Mouse (Mus musculus): ENCODE data around the gene Gsg1l.

Gene Gsg1l

DNA sequence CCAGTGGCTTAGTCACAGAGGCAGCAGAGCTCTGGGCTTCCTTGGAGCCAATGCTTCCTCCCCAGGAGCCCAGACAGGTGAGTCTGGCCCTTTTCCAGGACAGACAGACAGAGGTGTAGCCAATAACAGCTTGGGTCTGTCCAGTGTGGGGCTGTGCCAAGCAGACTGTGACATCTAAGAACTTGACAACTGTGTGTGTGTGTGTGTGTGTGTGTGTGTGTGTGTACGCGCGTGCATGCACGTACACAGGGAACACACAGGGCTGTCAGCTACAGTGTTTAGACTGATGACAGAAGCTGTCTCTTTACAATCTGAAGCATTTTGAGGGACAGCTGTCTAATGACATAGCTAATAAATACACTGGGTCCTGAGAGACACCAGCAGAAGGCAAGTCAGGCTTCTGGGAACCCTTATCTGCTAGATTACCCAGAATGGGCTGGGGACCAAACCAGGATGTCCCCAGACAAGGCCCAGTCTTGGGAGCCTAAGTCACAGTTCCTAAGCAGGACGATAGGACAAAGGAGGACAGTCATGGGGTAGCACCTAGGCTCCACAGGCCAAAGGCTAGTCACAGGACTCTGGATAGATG lies 42.9 kb downstream of the Gsg1l start:
- in situ Hi-C loops (cut with MboI; ENCODE audit: low pct_unique_long_range_greater_than_20kb in 1 of 2, low sequenced_read_pairs in 2 of 2, unreplicated experiment in 1 of 2), result no loop called here

DNA sequence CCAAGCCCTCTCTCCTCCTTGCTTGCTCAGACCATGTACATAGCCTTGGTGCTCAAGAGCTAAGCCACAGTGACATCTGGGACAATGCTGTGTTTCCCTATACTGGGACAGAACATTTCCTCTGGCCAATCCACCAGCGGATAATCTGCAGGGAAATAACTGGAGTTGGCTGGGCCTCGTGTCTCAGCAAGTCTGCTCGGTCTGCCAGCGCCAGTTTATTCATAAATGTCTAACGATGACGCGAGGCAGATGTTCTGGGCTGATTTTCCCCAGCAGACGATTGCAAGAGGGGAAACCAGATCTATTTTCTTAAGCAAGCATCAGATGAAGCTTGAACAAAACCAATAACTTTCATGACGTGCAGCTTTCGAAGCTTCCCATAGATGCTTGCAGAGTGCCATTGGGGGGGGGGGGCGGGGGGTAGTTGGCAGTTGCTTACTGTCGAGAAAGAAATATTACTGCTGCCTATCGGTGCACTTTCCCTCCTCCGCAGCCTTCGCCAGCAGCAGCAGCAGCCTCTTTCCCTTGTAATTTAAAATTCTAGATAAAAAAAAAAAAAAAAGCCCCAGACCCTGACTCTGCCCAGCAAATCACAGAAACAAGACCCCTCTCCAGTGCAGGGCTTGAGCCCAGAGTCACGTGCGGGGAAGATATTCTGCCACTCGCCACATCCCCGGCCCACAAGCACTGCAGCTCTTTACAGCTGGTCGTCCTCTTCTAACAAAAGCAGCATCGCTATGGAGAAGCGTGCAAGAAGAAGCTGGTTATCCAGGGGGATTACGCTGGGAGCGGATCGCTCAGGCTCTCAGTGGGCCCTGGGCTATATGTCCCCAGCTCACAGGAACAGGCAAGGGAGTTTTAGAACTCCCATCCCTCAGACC lies 43.6 kb downstream of the Gsg1l start:
- in situ Hi-C loops (cut with MboI; ENCODE audit: low pct_unique_long_range_greater_than_20kb in 1 of 2, low sequenced_read_pairs in 2 of 2, unreplicated experiment in 1 of 2), result no loop called here

DNA sequence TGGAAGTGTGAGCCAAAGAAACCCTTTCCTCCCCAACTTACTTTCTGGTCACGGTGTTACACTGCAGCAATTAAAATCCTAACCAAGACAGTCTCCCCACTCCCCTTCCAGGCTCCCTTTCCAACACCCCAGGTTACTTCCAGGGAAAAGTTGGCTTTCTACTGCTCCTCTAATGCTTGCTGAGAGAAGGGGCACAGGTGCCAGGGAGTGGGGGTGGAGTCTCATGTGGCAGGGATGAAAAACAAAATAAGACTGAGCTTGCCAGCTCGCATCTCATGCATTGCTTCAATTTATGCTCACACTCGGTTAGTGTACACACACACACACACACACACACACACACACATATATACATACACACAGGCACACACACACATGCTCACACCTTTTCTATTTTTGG lies 46.9 kb downstream of the Gsg1l start:
- in situ Hi-C loops (cut with MboI; ENCODE audit: low pct_unique_long_range_greater_than_20kb in 1 of 2, low sequenced_read_pairs in 2 of 2, unreplicated experiment in 1 of 2), result no loop called here

DNA sequence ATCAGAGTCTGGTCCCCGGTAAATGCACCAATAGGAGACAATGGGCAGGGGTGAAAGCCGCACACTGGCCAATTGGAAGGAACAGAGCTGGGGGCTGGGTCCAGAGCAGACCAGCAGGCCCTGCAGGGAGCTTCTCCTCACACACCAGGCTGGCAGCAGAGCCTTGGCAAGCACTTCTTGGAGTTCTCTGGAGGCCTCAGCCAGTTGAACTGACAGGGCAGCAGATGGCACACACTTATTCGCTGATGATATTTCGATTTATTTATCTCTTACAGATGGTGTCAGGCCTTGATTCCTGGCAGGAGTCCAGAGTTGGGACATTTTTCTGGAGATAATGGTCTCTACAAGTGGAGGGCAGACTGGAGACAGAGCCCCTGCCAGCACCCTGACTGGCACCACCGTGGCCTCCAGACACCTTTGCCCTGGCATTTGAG lies 49.4 kb downstream of the Gsg1l start:
- in situ Hi-C loops (cut with MboI; ENCODE audit: low pct_unique_long_range_greater_than_20kb in 1 of 2, low sequenced_read_pairs in 2 of 2, unreplicated experiment in 1 of 2), result no loop called here

DNA sequence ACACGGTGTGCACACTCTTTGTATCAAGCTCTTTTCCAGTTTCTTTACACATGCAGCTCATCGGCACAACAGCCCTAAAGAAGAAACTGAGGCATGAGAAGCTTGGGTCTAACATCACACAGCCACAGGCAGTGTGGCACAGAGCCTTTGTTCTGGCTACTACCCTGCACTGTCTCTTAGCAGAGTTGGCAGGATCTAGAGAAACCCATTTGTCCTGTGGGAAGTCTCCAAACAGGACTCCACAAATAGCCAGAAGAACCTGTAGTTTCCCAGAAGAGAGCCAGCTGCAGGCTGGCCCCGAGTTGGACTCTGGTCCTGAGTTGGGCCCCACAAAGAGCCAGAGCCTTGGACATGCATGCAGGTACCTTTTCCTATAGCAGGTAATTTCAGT lies 49.9 kb downstream of the Gsg1l start:
- in situ Hi-C loops (cut with MboI; ENCODE audit: low pct_unique_long_range_greater_than_20kb in 1 of 2, low sequenced_read_pairs in 2 of 2, unreplicated experiment in 1 of 2), result no loop called here

DNA sequence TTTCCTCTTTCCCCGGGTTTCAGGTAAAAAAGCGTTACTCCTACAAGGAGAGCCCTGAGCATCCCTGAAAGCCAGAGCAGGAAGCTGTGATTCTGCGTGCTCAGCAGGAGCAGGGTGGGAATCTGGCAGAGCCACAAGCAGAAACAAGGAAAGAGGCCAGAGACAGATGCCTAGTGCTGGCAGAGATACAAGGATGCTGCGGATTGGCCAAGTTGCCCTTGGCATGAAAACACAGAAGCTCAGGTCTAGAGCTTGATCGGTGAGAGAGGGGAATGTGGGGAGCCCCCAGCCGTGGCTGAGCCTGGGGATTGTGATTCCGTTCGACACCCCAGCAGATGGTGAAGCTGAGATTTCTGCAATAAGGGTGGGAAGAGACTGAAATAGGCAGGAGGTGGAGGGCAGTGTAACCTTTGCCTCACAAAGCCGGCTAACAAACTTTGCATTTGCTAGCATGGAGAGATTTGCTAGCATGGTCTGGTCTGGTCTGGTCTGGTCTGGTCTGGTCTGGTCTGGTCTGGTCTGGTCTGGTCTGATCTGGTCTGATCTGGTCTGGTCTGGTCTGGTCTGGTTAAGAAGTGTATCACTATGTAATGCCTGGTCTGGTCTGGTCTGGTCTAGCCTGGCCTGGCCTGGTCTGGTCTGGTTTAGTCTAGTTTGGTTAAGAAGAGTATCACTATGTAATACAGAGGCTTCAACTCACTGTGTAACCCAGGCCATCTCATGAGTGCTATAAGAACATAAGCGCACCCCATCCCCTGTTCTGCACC lies 50.4 kb downstream of the Gsg1l start:
- in situ Hi-C loops (cut with MboI; ENCODE audit: low pct_unique_long_range_greater_than_20kb in 1 of 2, low sequenced_read_pairs in 2 of 2, unreplicated experiment in 1 of 2), result no loop called here

DNA sequence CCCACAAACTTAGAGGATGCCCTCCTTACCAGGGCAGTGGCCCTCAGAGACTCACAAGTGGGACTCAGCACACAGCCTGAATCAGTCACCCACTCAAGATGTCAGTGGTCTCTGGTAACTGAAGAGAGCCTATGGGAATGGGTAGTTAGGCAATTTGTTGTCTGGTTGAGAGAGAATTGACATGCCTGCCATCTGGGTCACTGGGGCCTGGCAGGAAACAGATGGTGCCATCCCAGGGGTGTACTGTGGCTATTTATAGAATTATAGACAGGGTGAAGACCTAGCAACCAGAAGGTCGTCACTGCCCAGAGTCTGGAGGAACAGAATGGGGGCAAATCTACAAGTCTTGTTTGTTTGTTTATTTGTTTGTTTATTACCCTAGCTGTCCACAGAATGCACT lies 54.8 kb downstream of the Gsg1l start:
- in situ Hi-C loops (cut with MboI; ENCODE audit: low pct_unique_long_range_greater_than_20kb in 1 of 2, low sequenced_read_pairs in 2 of 2, unreplicated experiment in 1 of 2), result no loop called here

DNA sequence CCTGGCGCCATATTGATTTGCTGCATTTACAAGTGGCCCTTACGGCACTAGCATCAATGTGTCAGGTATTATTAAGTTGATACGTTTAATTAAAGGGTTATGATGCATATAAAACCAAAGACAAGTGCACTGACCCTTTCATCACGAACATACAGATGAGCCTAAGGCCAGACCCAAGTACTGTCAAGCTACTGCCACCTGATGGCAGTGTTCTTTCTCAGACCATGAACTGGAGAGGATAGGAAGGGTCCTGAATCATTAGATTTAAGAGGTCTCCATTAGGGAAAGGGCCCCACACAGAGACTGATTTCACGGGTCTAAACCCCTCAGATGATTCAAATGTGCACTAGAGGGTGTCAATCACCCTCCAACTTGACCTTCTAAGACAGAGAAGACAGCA lies 55.6 kb downstream of the Gsg1l start:
- in situ Hi-C loops (cut with MboI; ENCODE audit: low pct_unique_long_range_greater_than_20kb in 1 of 2, low sequenced_read_pairs in 2 of 2, unreplicated experiment in 1 of 2), result no loop called here

DNA sequence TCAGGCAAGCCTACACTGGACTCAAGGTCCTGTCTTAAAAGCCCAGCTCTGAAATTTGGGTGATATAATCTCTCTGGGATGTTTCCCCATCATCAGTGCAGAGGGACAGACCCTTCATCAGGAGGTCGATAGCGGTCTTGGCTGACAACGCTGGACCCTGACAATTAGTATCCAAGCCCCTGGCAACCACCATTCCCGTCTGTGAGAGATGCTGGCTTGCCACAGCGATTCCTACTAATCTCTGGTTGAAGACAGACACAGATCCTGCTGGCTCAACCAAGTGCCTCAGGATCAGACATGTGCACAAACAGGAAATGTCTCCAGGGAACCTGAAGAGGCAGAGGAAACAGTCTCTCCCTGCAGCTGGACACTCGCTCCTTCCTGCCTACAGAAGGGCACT lies 62.2 kb downstream of the Gsg1l start:
- in situ Hi-C loops (cut with MboI; ENCODE audit: low pct_unique_long_range_greater_than_20kb in 1 of 2, low sequenced_read_pairs in 2 of 2, unreplicated experiment in 1 of 2), result no loop called here

DNA sequence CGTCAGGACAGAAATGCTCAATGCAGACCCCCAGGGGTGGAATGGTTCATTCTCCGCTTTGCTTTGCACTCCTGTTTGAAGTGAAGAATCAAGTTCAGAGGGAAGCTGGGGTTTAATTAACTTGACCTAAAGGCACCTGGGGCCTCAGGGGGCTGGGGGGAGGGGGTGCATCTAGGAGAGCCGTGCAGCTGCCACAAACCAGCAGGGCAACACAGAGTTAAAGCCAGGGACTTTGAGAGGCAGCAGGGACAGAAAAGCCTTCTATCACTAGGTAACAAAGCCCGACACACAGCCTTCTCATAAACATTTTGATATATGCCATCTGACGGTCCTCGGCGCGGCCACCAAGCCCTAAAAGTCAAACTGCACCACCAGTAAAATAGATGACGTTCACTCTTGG lies 62.9 kb downstream of the Gsg1l start:
- in situ Hi-C loops (cut with MboI; ENCODE audit: low pct_unique_long_range_greater_than_20kb in 1 of 2, low sequenced_read_pairs in 2 of 2, unreplicated experiment in 1 of 2), result no loop called here

DNA sequence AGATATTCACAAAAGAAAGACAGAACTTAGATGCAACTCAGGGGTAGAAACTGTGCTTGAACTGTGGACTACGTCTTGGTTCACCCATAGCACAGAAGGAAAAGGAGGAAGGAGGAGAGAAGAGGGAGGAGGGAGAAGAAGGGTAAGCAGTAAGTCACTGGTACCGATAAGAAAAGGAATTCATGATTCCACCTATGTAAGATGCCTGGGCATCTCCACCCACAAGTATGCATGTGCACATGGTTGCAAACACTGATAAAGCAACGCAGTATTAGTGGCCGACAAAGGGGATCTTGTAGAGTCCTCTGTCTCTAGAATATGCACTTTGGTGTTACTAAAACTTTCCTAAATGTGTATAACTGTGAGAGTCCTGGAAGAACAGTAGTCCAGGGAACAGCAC lies 64.8 kb downstream of the Gsg1l start:
- in situ Hi-C loops (cut with MboI; ENCODE audit: low pct_unique_long_range_greater_than_20kb in 1 of 2, low sequenced_read_pairs in 2 of 2, unreplicated experiment in 1 of 2), result no loop called here

DNA sequence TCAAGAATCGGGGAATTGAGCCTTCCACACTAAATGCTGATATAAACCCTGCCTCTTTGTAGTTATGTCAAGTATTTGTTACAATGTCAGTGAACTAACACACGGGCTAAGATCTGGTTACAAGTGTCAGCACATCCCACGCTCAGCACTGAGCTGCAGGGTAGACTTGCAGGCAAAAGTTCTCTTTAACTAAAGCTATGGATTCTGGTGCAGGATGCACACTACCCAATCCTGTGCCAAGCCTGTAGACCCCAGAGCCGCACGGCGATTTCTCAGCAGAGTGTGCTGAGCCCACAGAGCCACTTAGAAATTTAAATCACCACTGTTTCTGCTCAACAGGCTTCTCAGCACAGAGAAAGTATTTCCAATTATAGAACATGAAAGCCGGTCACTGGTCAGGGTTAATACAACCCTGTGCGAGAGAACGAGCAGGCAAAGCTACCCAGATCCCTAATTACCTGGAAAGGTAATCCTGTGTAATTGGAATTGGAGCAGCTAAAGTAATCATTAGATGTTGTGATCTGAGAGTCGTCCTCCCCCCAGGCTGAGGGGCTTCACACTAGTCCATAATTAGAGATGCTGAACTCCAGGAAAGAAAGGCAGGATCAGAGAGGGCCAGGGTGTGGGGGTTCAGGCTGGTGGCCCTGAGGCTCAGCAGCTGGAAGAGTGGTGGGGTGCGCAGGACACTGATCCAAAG lies 69.7 kb downstream of the Gsg1l start:
- in situ Hi-C loops (cut with MboI; ENCODE audit: low pct_unique_long_range_greater_than_20kb in 1 of 2, low sequenced_read_pairs in 2 of 2, unreplicated experiment in 1 of 2), result no loop called here

DNA sequence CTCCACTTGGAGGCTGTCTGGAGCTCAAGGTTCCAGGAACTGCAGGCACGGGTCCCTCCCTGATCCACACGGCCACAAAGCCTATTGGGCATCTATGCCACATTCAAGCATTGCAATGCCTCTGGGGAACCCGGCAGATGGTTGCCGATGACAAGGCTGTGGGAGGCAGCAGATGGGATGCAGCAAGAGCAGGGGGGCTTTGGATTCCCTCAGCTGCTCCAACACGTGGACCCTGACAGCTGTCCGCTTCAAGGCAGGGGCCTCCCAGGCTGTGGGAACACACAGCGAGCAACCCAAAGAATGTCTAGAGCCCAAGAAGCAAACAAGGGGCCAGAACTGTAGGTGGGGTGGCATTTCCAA lies 73.4 kb downstream of the Gsg1l start:
- in situ Hi-C loops (cut with MboI; ENCODE audit: low pct_unique_long_range_greater_than_20kb in 1 of 2, low sequenced_read_pairs in 2 of 2, unreplicated experiment in 1 of 2), result no loop called here

DNA sequence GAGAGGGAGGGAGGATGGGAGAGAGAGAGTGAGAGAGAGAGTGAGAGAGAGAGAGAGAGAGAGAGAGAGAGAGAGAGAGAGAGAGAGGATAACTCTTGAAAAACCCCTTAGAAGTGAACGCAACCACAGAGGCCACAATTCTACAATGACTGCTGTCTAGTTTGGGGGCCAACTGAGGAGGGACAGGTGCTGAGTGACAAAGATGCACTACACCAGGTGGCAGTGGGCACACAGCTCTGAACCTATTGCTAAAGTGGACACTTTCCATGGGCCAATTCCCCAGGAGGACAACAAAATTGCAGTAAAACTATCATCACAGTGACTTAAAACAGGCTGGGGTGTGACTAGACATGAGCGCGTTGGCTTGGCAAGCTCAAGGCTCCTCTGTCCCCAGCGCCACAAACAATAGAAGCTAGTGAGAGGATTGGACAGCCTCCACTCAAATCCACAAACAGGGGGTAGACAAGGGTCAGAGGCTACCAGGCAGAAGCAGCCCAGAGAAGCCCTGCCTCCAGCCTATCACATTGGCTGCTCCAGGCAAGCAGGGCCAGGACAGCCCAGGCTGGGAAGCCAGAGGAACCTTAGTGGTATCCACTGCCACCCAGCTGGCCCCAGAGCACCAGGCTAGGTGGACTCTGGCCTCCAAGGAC lies 73.9 kb downstream of the Gsg1l start:
- in situ Hi-C loops (cut with MboI; ENCODE audit: low pct_unique_long_range_greater_than_20kb in 1 of 2, low sequenced_read_pairs in 2 of 2, unreplicated experiment in 1 of 2), result no loop called here

DNA sequence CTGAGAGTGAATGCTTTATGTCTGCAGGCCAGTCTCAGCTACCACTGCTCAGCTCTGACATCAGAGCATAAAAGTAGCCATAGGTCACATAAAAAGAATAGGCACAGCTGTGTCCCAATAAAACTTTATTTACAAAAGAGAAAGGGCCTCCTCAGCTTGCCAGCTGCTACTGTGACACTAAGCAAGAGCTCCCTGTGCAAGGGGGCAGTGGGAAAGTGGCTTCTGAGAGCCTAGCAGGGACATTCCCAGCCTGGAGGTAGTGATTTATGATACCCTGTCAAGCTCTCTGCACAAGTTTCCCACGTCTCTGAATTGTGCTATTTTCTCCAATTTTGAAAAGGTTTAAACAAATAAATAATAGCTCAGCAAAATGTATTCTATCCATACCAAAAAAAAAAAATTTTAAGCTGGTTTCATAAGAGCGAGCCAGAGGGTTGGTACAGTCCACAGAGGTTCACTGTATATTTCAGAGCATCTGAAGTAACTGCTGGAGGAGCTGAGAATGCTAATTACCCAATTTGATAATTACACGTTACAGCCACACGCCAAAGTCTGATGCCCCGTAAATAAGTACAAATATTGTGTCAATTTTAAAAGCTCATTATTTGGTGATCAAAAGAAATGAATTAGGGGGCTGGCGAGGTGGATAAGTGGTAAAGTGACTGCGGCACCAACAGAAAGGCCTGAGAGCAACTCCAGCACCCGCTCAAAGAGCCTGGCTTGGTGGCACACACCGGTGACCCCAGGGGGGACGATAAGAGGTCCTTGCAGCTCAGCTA lies 74.9 kb downstream of the Gsg1l start:
- in situ Hi-C loops (cut with MboI; ENCODE audit: low pct_unique_long_range_greater_than_20kb in 1 of 2, low sequenced_read_pairs in 2 of 2, unreplicated experiment in 1 of 2), result no loop called here

DNA sequence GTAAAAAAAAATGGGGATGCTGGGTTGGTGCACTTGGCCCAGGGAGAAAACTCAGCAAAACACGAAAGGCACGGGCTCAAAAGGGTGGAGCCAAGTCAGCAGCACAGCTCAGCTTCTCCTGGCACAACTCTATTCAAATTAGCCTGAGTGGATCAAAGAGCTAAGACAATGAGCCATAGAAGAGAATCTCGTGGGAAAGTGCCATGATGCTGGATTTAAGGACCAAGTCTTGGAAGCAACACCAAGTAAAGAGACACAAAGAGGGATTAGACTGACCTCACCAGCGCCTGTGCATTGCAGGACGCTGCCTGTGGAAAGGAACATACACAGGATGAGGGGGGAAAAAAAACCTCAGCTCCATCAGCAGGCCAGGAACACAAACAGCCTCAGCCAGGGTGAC lies 76.9 kb downstream of the Gsg1l start:
- in situ Hi-C loops (cut with MboI; ENCODE audit: low pct_unique_long_range_greater_than_20kb in 1 of 2, low sequenced_read_pairs in 2 of 2, unreplicated experiment in 1 of 2), result no loop called here

DNA sequence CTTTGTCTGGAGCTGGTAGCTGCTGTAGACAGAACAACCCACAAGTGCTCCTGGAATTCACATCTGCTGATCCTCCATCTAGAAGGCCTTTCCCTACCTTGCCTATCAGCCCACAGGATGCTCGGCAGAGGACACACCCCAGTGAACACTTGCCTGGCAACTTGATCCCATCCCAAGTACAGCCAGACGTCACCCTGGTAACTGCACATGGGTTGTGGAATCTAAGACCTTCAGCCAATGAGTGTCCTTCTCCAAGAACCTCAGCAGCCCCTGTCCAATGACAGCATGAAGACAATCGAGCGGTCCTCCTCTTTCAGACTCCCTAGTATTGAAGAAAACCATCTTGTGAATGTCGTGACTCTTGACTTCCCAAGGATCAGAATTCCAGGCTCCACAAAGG lies 80.5 kb downstream of the Gsg1l start:
- in situ Hi-C loops (cut with MboI; ENCODE audit: low pct_unique_long_range_greater_than_20kb in 1 of 2, low sequenced_read_pairs in 2 of 2, unreplicated experiment in 1 of 2), result no loop called here

DNA sequence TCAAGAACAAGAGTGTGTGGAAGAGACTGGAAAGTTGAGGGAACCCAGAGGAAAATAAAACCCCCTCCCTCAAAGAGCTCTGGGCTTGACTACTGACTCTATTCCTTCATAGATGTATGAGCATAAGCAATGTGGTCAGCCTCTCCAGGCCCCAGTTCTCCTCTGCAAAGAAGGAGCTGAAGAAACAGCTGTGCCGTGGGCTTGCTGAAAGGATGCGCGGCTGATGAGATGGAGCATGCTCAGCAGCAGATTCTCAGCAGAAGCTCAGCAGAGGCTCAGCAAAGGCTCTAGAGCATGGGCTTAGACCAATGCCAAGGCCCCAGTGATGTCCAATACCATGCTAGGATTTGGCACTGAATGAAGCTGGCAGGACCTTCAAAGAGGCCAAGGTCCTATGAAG lies 82.3 kb downstream of the Gsg1l start:
- in situ Hi-C loops (cut with MboI; ENCODE audit: low pct_unique_long_range_greater_than_20kb in 1 of 2, low sequenced_read_pairs in 2 of 2, unreplicated experiment in 1 of 2), result no loop called here
